Mouse (Mus musculus): ENCODE results near the gene Spns3. TPM values are rescaled to one million over a fixed set of nuclear protein-coding genes. Genes with fewer than 3 reads are reported as not detected.
"Not testable (repeated sequence)": the region's sequence is repeated elsewhere in the genome, so short reads cannot be mapped to it uniquely, and the experiment has no call there.

Spns3 gene
- polyA plus RNA-seq, 1 experiment from 2014 or later: 12.2 TPM

- Histone ChIP-seq H3K9me3 (ENCODE audit: control insufficient read depth) (no peaks in the 10 kb centered on the region), H3K36me3 (ENCODE audit: control insufficient read depth, insufficient read depth) (no peaks in the 10 kb centered on the region), H3K27ac (ENCODE audit: low read depth, low read length) (no peak overlapping the region), H3K4me2 (replicated peaks; ENCODE audit: low read depth) (no peak overlapping the region), H3K27me3 (replicated peaks; ENCODE audit: control insufficient read depth, insufficient read depth, low read length) (no peaks in the 10 kb centered on the region), H3K4me3 (ENCODE audit: low read depth, low read length) (no peak overlapping the region), H3K4me1 (replicated peaks; ENCODE audit: control insufficient read depth, insufficient read depth, low read length) (no peaks in the 10 kb centered on the region), H3K9ac (ENCODE audit: low read depth, low read length) (no peak overlapping the region)
- no peak for TF ChIP-seq CTCF (IDR thresholded peaks at IDR 0.05; ENCODE audit: low read depth)
- WGBS: 66% methylated on average over 3 of the region's 3 CpGs
- ATAC-seq: no peak
Measured at GRCm38 (mm10) chr11:72560661-72561060, 10.4 kb upstream of the Spns3 start.

GRCm38 (mm10) chr11:72558155-72558554 is 7.8 kb upstream of the Spns3 start:
- H3K27me3 ChIP-seq (replicated peaks; ENCODE audit: control insufficient read depth, insufficient read depth, low read length): no peaks in the 10 kb centered on the region
- no peak overlapping the region for H3K27ac ChIP-seq (ENCODE audit: low read depth, low read length)
- H3K9ac ChIP-seq (ENCODE audit: low read depth, low read length): no peak overlapping the region
- H3K9me3 ChIP-seq (ENCODE audit: control insufficient read depth): no peaks in the 10 kb centered on the region
- WGBS: 65% methylated on average over 5 of the region's 5 CpGs
- no peaks in the 10 kb centered on the region for H3K4me1 ChIP-seq (replicated peaks; ENCODE audit: control insufficient read depth, insufficient read depth, low read length)
- H3K36me3 ChIP-seq (ENCODE audit: control insufficient read depth, insufficient read depth): no peaks in the 10 kb centered on the region
- H3K4me3 ChIP-seq (ENCODE audit: low read depth, low read length): no peak overlapping the region
- ATAC-seq: no peak
- TF ChIP-seq CTCF (IDR thresholded peaks at IDR 0.05; ENCODE audit: low read depth): no peak
- no peak overlapping the region for H3K4me2 ChIP-seq (replicated peaks; ENCODE audit: low read depth)

GRCm38 (mm10) chr11:72556953-72557352 is 6.6 kb upstream of the Spns3 start:
- Histone ChIP-seq H3K9me3 (ENCODE audit: control insufficient read depth) (no peaks in the 10 kb centered on the region), H3K9ac (ENCODE audit: low read depth, low read length) (no peak overlapping the region), H3K36me3 (ENCODE audit: control insufficient read depth, insufficient read depth) (no peaks in the 10 kb centered on the region), H3K4me1 (replicated peaks; ENCODE audit: control insufficient read depth, insufficient read depth, low read length) (no peaks in the 10 kb centered on the region), H3K4me3 (ENCODE audit: low read depth, low read length) (no peak overlapping the region), H3K27me3 (replicated peaks; ENCODE audit: control insufficient read depth, insufficient read depth, low read length) (no peaks in the 10 kb centered on the region), H3K27ac (ENCODE audit: low read depth, low read length) (no peak overlapping the region), H3K4me2 (replicated peaks; ENCODE audit: low read depth) (no peak overlapping the region)
- no peak for TF ChIP-seq CTCF (IDR thresholded peaks at IDR 0.05; ENCODE audit: low read depth)
- ATAC-seq: no peak
- WGBS: 74% methylated on average over 2 of the region's 2 CpGs

- no peak overlapping the region for H3K27ac ChIP-seq (ENCODE audit: low read depth, low read length)
- 96% methylated on average over 4 of the region's 4 CpGs for WGBS
- ATAC-seq: no peak
- no peak overlapping the region for H3K9ac ChIP-seq (ENCODE audit: low read depth, low read length)
- no peaks in the 10 kb centered on the region for H3K9me3 ChIP-seq (ENCODE audit: control insufficient read depth)
- no peaks in the 10 kb centered on the region for H3K27me3 ChIP-seq (replicated peaks; ENCODE audit: control insufficient read depth, insufficient read depth, low read length)
- no peak overlapping the region for H3K4me2 ChIP-seq (replicated peaks; ENCODE audit: low read depth)
- H3K36me3 ChIP-seq (ENCODE audit: control insufficient read depth, insufficient read depth): no peaks in the 10 kb centered on the region
- no peaks in the 10 kb centered on the region for H3K4me1 ChIP-seq (replicated peaks; ENCODE audit: control insufficient read depth, insufficient read depth, low read length)
- no peak for TF ChIP-seq CTCF (IDR thresholded peaks at IDR 0.05; ENCODE audit: low read depth)
- no peak overlapping the region for H3K4me3 ChIP-seq (ENCODE audit: low read depth, low read length)
Measured at GRCm38 (mm10) chr11:72556470-72556869, 6.2 kb upstream of the Spns3 start.

GRCm38 (mm10) chr11:72551531-72552105 is 1.3 kb upstream of the Spns3 start:
- no peak for ATAC-seq
- Histone ChIP-seq H3K9me3 (ENCODE audit: control insufficient read depth) (no peaks in the 10 kb centered on the region), H3K4me1 (replicated peaks; ENCODE audit: control insufficient read depth, insufficient read depth, low read length) (no peaks in the 10 kb centered on the region), H3K4me2 (replicated peaks; ENCODE audit: low read depth) (no peak overlapping the region), H3K27ac (ENCODE audit: low read depth, low read length) (no peak overlapping the region), H3K4me3 (ENCODE audit: low read depth, low read length) (no peak overlapping the region), H3K36me3 (ENCODE audit: control insufficient read depth, insufficient read depth) (no peaks in the 10 kb centered on the region), H3K9ac (ENCODE audit: low read depth, low read length) (no peak overlapping the region), H3K27me3 (replicated peaks; ENCODE audit: control insufficient read depth, insufficient read depth, low read length) (no peaks in the 10 kb centered on the region)
- 43% methylated on average over 7 of the region's 7 CpGs for WGBS
- TF ChIP-seq CTCF (IDR thresholded peaks at IDR 0.05; ENCODE audit: low read depth): no peak

- TF ChIP-seq CTCF (IDR thresholded peaks at IDR 0.05; ENCODE audit: low read depth): no peak
- 67% methylated on average over 3 of the region's 3 CpGs for WGBS
- H3K4me2 ChIP-seq (replicated peaks; ENCODE audit: low read depth): no peak overlapping the region
Measured at GRCm38 (mm10) chr11:72547181-72547580, 3.1 kb downstream of the Spns3 start.

GRCm38 (mm10) chr11:72544716-72545115 is 5.6 kb downstream of the Spns3 start:
- 53% methylated on average over 7 of the region's 7 CpGs for WGBS
- Histone ChIP-seq H3K9ac (ENCODE audit: low read depth, low read length) (no peak overlapping the region), H3K4me2 (replicated peaks; ENCODE audit: low read depth) (no peak overlapping the region), H3K4me3 (ENCODE audit: low read depth, low read length) (no peak overlapping the region), H3K27me3 (replicated peaks; ENCODE audit: control insufficient read depth, insufficient read depth, low read length) (no peaks in the 10 kb centered on the region), H3K36me3 (ENCODE audit: control insufficient read depth, insufficient read depth) (no peaks in the 10 kb centered on the region), H3K9me3 (ENCODE audit: control insufficient read depth) (no peaks in the 10 kb centered on the region), H3K27ac (ENCODE audit: low read depth, low read length) (no peak overlapping the region), H3K4me1 (replicated peaks; ENCODE audit: control insufficient read depth, insufficient read depth, low read length) (no peaks in the 10 kb centered on the region)
- no peak for ATAC-seq
- TF ChIP-seq CTCF (IDR thresholded peaks at IDR 0.05; ENCODE audit: low read depth): no peak

More at GRCm38 (mm10) chr11:72547181-72547580, 3.1 kb downstream of the Spns3 start:
- H3K9me3 ChIP-seq (ENCODE audit: control insufficient read depth): no peaks in the 10 kb centered on the region
- no peaks in the 10 kb centered on the region for H3K27me3 ChIP-seq (replicated peaks; ENCODE audit: control insufficient read depth, insufficient read depth, low read length)
- H3K27ac ChIP-seq (ENCODE audit: low read depth, low read length): no peak overlapping the region
- no peaks in the 10 kb centered on the region for H3K4me1 ChIP-seq (replicated peaks; ENCODE audit: control insufficient read depth, insufficient read depth, low read length)
- no peak overlapping the region for H3K9ac ChIP-seq (ENCODE audit: low read depth, low read length)
- no peak overlapping the region for H3K4me3 ChIP-seq (ENCODE audit: low read depth, low read length)
- no peaks in the 10 kb centered on the region for H3K36me3 ChIP-seq (ENCODE audit: control insufficient read depth, insufficient read depth)
- no peak for ATAC-seq

GRCm38 (mm10) chr11:72543692-72544091 is 6.6 kb downstream of the Spns3 start:
- H3K4me2 ChIP-seq (replicated peaks; ENCODE audit: low read depth); H3K4me3 ChIP-seq (ENCODE audit: low read depth, low read length); H3K9ac ChIP-seq (ENCODE audit: low read depth, low read length); H3K4me1 ChIP-seq (replicated peaks; ENCODE audit: control insufficient read depth, insufficient read depth, low read length); H3K27me3 ChIP-seq (replicated peaks; ENCODE audit: control insufficient read depth, insufficient read depth, low read length); H3K36me3 ChIP-seq (ENCODE audit: control insufficient read depth, insufficient read depth); ATAC-seq; H3K27ac ChIP-seq (ENCODE audit: low read depth, low read length); H3K9me3 ChIP-seq (ENCODE audit: control insufficient read depth): not testable (repeated sequence)
- 94% methylated on average over 1 of the region's 1 CpGs for WGBS
